Mouse (Mus musculus) cerebral cortex, adult 2 months (tissue): ENCODE results near the gene Clpb.

Experiments
- WGBS: fragments of 180-500 bp; shearing (Covaris S2); methylation state at CpG from one replicate; pipeline ENCODE4 v1.1.7; 2018; 5-methylcytosine and 5-hydroxymethylcytosine counted together

Gene Clpb

DNA sequence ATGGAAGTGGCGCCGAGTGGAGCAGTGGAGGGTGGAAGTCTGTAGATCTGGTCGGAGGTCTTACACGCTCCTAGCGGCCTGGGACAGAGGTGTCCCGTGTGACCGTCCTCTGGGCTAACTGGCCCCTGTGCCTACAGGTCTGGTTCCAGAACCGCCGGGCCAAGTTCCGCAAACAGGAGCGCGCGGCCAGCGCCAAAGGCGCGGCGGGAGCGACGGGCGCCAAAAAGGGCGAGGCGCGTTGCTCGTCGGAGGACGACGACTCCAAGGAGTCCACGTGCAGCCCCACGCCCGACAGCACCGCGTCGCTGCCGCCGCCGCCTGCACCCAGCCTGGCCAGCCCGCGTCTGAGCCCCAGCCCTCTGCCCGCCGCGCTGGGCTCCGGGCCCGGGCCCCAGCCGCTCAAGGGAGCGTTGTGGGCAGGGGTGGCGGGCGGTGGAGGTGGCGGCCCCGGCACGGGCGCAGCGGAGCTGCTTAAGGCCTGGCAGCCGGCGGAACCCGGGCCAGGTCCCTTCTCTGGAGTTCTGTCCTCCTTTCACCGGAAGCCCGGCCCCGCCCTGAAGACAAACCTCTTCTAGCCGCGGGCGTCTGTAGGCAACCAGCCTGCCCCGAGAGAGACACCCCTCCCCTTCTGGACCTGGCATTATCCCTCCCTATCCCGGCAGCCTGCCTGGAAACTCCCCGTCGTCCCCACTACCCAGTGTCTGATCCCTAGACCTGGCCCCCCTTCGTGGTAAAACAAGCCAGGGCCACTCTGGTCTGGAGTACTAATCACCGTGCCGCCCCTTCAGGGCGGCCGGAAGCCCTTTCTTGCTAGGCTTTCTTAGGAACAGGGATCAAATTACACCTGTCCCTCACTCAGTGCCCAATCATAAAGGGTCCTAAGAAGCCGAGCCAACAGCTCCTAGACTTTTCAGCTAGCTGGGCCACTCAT lies 158.4 kb downstream of the Clpb start:
- 2% methylated on average over 70 of the region's 71 CpGs for WGBS

DNA sequence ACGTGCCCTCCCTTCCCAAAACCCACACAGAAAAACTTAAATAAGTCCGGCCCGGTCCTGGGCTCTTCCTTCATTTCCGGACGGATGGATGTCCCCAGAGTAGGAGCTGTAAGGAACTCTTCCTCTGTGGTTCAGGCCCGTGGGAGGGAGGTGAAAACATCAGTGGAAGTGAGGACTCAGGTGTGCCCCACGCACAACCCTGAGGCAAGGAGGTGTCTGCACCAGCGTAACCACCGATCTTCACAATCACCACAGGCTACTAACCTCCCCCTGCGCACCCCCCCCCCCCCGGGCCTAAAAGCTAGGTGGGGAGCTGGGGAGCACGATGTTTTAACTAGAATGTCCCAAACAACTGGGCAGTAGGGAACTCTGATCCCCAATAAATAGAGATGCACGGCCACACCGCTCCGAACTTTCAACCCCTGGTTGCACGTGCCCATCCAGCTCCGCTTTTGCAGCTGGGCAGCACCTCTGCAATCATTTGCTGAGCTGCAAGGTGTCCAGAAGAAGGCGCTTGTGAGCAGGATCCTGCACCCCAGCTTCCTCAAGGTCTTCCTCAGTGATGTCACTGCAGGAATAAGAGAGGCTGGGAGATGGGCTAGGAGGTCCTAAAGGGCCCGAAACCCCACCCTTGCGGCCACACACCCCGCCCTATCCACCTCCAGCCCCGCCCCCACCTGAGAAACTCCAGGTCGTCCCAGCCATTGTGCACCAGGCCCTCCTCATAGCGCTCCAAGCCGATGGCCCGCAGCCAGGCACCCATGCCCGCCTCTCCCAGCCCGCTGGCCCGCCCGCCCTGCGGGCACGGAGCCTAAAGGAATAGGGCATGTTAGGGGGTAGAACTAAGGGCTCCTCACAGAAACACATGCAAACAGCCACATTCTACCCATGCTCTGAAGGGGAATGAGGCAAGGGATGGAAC lies 159.7 kb downstream of the Clpb start:
- 51% methylated on average over 32 of the region's 32 CpGs for WGBS

- 77% methylated on average over 18 of the region's 18 CpGs for WGBS
These were observed 160.6 kb downstream of the Clpb start for GRCm38 (mm10) chr7:101823758-101824630.

GRCm38 (mm10) chr7:101830373-101830772 lies 166.9 kb downstream of the Clpb start:
- 100% methylated on average over 3 of the region's 3 CpGs for WGBS

- WGBS, result 85% methylated on average over 8 of the region's 8 CpGs
These were observed 168.0 kb downstream of the Clpb start for GRCm38 (mm10) chr7:101831437-101831836.

- 96% methylated on average over 4 of the region's 4 CpGs for WGBS
These were observed 168.9 kb downstream of the Clpb start for GRCm38 (mm10) chr7:101832372-101832771.

DNA sequence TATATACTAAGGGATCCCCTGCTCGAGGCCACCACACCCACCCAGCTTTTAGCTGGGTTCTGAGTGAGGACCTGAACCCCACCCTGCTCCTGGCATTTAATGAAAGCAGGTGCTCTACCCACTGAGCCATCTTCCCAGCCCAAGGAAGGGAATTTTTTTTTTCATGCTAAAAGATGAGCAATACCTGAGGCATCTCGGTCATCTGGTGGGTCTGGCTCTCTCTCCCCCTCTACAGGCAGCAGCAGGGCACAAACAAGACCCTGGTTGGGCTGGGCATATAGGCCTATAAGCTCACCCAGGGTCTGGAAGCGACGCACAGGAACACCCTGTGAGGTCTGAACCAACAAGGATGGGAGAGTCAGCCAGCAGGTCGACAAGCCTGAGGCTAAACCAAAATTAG lies 169.9 kb downstream of the Clpb start:
- 85% methylated on average over 5 of the region's 5 CpGs for WGBS

DNA sequence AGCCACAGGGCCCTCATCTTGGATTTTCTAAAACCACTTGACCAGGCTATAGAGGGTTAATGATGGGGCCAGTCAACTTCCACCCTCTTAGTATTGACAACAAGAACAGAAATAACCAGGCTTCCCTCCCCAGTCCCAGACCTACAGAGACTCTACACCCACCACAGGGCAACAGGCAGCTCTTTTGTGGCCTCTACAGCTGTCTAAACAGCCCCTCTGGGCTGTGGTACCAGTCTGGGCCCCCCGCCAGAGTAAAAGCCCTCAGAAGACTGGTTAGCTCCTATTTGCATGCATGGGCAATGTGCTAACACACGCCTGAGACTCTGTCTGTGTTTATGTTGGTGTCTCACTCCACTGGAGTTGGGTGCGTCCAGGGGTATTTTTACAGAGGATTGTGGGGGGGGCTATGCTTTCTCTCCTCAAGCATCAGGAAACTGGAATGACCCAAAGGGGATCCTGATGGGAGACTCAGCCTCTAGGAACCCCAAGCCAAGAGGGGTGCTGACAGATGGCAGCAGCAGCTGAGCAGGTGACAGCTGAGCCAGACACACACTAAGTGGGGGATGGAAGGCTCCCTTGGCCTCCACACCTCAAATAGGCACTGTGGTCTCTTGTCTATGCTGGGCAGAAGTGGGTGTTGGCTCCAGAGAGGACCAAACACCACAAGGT lies 170.6 kb downstream of the Clpb start:
- 62% methylated on average over 3 of the region's 3 CpGs for WGBS

DNA sequence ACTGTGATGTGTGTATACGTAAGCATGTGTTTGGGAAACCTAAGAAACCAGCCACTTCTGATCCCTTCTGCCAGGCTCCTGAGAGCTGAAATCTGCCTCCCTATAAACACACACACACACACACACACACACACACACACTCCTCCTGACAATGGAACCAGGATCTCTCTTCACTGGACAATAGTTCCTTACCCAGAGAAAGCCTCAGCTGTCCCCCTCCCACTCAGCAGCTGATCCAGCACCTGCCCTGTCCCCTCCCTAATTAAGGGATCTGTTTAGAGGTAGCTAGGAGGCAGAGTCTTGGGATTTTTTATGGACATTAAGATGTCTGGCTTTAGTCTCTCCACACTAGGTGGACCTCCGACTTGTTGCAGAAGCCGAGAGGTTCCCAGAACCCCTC lies 171.5 kb downstream of the Clpb start:
- WGBS, result 78% methylated on average over 3 of the region's 3 CpGs

GRCm38 (mm10) chr7:101835457-101836109 lies 172.2 kb downstream of the Clpb start:
- 45% methylated on average over 5 of the region's 5 CpGs for WGBS

GRCm38 (mm10) chr7:101836271-101837153 lies 173.1 kb downstream of the Clpb start:
- WGBS, result under 1% methylated on average over 63 of the region's 63 CpGs

DNA sequence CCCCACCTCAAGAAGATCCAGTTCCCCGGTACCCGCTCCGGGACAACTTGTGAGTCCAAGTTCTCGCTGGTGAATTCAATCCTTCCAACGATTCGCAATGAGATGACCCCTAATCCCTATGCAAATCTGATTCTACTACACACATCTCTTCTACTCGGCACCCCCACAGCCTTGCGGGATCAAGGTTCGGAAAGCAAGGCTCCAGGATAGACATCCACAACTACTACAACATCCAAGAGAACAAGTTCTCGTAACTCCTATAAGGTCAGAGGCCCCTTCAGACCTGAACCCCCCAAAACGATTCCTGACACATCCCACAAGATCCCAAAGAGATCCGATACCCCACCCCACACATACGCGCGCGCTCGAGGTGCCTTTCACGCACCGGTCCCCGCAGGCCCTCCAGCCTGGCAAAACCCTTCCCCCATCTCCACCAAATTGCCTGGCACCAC lies 173.7 kb downstream of the Clpb start:
- 1% methylated on average over 20 of the region's 20 CpGs for WGBS

- 2% methylated on average over 64 of the region's 64 CpGs for WGBS
These were observed 174.4 kb downstream of the Clpb start, which contains the start of gene Inppl1 for GRCm38 (mm10) chr7:101837606-101838471. TSS of gene Inppl1 (minus strand) at chr7:101838229.

GRCm38 (mm10) chr7:101844186-101844585 lies 180.8 kb downstream of the Clpb start:
- WGBS, result 83% methylated on average over 6 of the region's 6 CpGs
